Mouse (Mus musculus): ENCODE data around the gene Mybpc1. TPM values are rescaled to one million over a fixed set of nuclear protein-coding genes. Genes with fewer than 3 reads are reported as not detected.
"Not testable (repeated sequence)": the region's sequence is repeated elsewhere in the genome, so short reads cannot be mapped to it uniquely, and the experiment has no call there.

Mybpc1 gene
- total RNA-seq, 2 experiments from 2014 or later: 0.81 to 1.3 TPM

DNA sequence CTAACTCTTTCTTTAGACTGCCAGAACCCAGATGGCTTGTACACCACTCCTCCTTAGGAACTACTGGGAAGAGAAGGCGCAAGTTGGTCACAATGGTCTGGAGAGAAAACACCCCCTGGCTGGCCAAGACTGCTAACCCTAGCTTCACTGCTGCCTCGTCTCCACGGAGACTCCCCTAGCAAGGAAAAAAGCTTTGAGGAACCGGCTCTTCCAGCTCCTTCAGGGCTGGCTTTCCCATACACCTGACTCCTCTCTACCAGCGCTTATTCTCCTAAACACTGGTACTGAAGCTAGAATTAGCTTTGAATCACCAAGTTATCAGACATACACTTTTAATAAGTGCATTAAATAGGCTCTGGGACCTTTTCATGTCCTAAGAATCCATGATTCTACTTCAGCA, 105.0 kb downstream of the Mybpc1 start:
- no peak for DNase-seq
- intact Hi-C loops (cut with DNase I): loop anchor here (10.0 kb wide), 1 partner anchor 225 kb away; no protein-coding TSS in a partner anchor

- intact Hi-C loops (cut with DNase I): no loop called here
- DNase-seq: no peak
These were observed 107.9 kb downstream of the Mybpc1 start for GRCm38 (mm10) chr10:88496864-88497564.

DNA sequence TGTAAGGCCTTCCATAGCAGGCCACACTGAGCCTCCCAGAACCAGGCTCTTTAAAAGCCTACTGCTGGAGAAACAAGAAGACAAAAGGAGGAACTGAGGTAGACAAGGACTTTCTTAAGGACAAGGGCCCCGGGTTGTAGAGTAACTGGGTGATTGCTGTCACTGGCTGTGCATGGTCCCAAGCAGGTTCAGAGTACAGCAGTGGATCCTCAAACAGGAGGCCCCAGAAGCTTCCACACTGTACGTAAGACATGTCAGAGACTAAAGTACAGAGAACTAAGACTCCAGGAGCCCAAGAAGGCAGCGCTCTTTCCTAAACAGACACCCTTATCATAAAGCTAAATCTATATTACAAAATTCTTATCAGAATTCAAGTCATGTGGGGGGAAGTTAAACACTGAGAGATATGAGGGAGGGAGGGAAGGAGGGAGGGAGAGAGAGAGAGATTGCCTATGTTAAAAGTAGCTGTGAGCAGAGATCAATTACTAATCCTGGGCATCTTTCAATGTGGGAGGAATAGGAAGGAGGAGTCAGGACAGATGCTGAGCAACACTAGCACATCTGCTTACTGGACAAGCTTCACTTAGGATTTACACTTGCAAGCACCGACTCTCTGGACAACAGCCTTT, 109.9 kb downstream of the Mybpc1 start:
- no peak for DNase-seq
- intact Hi-C loops (cut with DNase I): no loop called here

DNA sequence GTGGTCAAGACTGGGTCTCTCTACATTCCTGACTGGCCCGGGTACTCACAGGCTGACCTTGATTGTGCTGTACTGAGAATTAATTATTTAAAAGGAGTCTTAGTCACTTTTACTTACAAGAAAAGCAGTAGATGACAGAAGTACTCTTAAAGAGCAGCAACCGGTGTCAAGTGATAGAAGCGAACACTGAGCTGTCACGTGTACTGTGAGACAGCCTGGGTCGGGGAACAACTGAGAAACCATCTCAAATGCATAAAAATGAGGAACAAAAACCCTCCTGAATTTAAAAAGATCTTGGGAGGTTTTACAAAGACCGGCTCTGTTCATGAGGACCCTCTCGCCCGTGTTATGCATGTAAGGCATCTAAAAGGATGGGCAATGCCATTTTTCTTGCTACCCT, 112.3 kb downstream of the Mybpc1 start:
- DNase-seq: no peak
- intact Hi-C loops (cut with DNase I): no loop called here

DNA sequence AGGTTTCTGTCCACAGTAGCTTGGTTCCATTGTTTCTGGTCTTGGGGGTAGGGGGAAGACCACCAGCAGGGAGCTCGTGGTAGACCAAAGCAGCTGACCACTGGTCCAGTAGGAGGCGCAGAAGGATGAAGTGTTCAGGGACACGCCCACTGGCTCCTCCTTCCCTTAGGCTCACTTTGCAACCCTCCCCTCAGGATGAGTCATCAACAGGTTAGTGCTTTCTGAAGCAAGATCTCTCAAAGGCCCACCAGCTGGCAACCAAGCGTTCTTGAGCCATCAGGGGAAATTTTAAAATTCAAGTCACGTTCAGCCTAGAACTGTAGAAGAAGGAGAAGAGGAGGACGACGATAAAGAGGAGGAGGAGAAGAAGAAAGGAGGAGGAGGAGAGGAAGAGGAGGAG, 113.3 kb downstream of the Mybpc1 start:
- intact Hi-C loops (cut with DNase I): no loop called here
- DNase-seq: no peak

DNA sequence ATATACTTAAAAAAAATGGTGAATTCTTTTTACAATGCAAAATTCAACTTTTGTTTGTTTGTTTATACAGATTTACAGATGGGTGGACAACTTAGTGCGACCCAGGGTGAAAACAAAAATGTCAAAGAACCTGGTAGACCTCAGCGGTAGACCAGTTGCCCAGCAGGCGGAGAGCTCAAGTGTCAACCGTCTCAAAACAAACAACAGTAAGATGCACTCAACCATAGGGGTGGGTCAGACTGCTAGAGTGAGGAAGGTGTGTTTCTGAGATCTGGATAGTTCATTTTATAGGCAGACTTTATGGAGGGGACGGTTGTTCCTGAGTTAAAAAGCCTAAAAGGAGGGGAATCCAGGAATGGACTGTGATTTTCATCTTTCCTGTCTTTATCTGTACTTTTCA, 116.3 kb downstream of the Mybpc1 start:
- DNase-seq: no peak

GRCm38 (mm10) chr10:88482866-88483265, 122.1 kb downstream of the Mybpc1 start:
- intact Hi-C loops (cut with DNase I); DNase-seq: not testable (repeated sequence)

More for the DNA sequence above, 116.3 kb downstream of the Mybpc1 start:
- intact Hi-C loops (cut with DNase I): no loop called here

Other genes starting within 250 kb of the Mybpc1 start
- 1 to 10 TPM; 1.6 to 2.1 TPM for gene Dram1, start 226.1 kb downstream of the Mybpc1 start, total RNA-seq (2021)
- gene Gnptab, start 226.0 kb downstream of the Mybpc1 start, total RNA-seq (2021): 10 to 100 TPM; 95.3 to 97.6 TPM
- 1 to 10 TPM in 1 of 2 experiments, under 1 TPM in 1; 0.54 to 1.2 TPM for gene Sycp3, start 145.6 kb downstream of the Mybpc1 start, total RNA-seq (2021)
- gene Chpt1, start 101.1 kb downstream of the Mybpc1 start, total RNA-seq (2021): 10 to 100 TPM; 15.5 to 15.6 TPM
- not detected for gene Spic, start 79.9 kb upstream of the Mybpc1 start, total RNA-seq (2021)
- gene Arl1, start 125.7 kb upstream of the Mybpc1 start, total RNA-seq (2021): 10 to 100 TPM; 95.8 to 98.1 TPM
- gene Utp20, start 221.7 kb upstream of the Mybpc1 start, total RNA-seq (2021): 10 to 100 TPM; 26.3 to 28.5 TPM